Mouse (Mus musculus) C2C12 (cell line): ENCODE data around the gene Zfp9. TPM values are rescaled to one million over a fixed set of nuclear protein-coding genes. Genes with fewer than 3 reads are reported as not detected.

ENCODE experiments used
- H3K27me3 ChIP-seq: one replicate; pipeline ENCODE4 v1.6.1; 2011; ENCODE audit not compliant: control insufficient read depth, insufficient read depth, insufficient read length
- H3K36me3 ChIP-seq: one replicate; pipeline ENCODE4 v1.6.1; 2011; ENCODE audit not compliant: control insufficient read depth, insufficient read depth
- H3K4me3 ChIP-seq: one replicate; pipeline ENCODE4 v1.5.1; 2011; ENCODE audit warnings: mild to moderate bottlenecking, control low read depth; ENCODE audit not compliant: poor library complexity, insufficient read depth, severe bottlenecking
- H3K79me2 ChIP-seq: one replicate; pipeline ENCODE4 v1.6.1; 2011; ENCODE audit not compliant: control insufficient read depth, insufficient read depth
- H3K79me3 ChIP-seq: one replicate; pipeline ENCODE4 v1.6.1; 2011; ENCODE audit warnings: low read depth, control low read depth
- H3ac ChIP-seq: one replicate; pipeline ENCODE3; 2011; ENCODE audit warnings: low read depth; ENCODE audit not compliant: control insufficient read depth, insufficient read length
- CEBPB ChIP-seq: IDR thresholded peaks from one replicate; pipeline ENCODE4 v1.6.1; 2011; ENCODE audit warnings: low read depth, mild to moderate bottlenecking, control low read depth, moderate library complexity
- CTCF ChIP-seq: IDR thresholded peaks from one replicate; pipeline ENCODE4 v1.5.1; 2011; ENCODE audit not compliant: control insufficient read depth, insufficient read depth, insufficient read length
- FOSL1 ChIP-seq: IDR thresholded peaks from one replicate; pipeline ENCODE4 v1.8.0; 2011; ENCODE audit warnings: mild to moderate bottlenecking, low read length; ENCODE audit not compliant: poor library complexity, insufficient read depth, severe bottlenecking
- MAX ChIP-seq: IDR thresholded peaks from one replicate; pipeline ENCODE4 v1.6.1; 2011; ENCODE audit warnings: mild to moderate bottlenecking, control low read depth
- MYOD1 ChIP-seq: IDR thresholded peaks from one replicate; pipeline ENCODE4 v1.6.1; 2011; ENCODE audit warnings: low read depth; ENCODE audit not compliant: control insufficient read depth, insufficient read length
- MYOG ChIP-seq: IDR thresholded peaks from one replicate; pipeline ENCODE4 v1.6.1; 2011; ENCODE audit not compliant: control insufficient read depth, insufficient read length; ENCODE audit errors: extremely low read depth
- USF1 ChIP-seq: IDR thresholded peaks from one replicate; pipeline ENCODE4 v1.6.1; 2011; ENCODE audit warnings: low read depth, mild to moderate bottlenecking, control low read depth, moderate library complexity
- long read RNA-seq, 2 experiments: library from polyadenylated mRNA; unstranded; transcript quantifications; one replicate each; pipeline ENCODE4 v2.0.0; 2019 to 2020
- polyA plus RNA-seq: library from polyadenylated mRNA; unstranded; fragments of >200 nt; fragmentation: generic; extraction: Trizol; gene quantifications from one replicate; pipeline ENCODE4 v1.2.1, GENCODE M21; 2012; ENCODE audit warnings: missing spikeins

The Zfp9 gene
- polyA plus RNA-seq: 2.7 TPM
- long read RNA-seq, experiment 1, partial matches to known transcripts: 1 of 3 reads
- long read RNA-seq, experiment 1, other reads (novel, unspliced or antisense): 0 of 3 reads
- long read RNA-seq, experiment 2, partial matches to known transcripts: 0 of 1 reads
- long read RNA-seq, experiment 2, other reads (novel, unspliced or antisense): 0 of 1 reads

DNA sequence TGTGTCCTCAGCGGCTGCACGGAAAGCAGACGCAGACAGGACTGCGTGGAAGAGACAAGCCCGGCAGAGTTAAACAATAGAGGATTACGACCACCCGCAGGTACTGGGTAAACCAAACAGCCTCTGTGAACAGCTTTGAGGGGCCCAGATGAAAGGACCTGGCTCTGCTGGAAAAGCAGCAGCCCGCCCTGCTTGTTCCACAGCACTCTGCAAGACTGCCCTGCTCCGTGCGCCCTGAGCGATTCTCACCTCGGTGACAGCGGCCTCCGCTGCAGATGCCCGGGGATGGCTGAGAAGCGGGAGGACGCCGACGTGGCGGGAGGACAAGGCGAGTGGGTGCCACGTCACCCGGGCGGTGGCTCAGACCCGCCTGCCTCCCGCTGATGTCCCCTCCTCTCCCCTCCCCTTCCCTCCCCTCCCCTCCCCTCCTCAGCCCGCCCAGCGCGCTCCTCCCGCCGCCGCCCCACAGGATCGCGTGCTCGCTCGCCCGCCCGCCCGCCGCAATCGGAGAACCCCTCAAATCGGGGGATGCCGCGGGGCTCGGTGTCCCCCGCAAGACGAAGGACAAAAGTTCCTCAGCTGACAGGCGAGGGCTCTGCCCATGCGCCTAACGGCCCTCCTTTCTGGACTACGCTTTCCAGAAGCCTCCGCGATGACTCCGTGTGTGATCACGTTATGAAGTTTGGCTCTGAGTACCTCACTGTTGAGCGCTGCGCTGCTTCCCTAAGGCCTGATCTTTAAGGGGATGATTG, at the start of gene Zfp9:
Gene Zfp9, minus strand, starts transcription at position 364 of the 752 bp plus-strand sequence.
- Histone ChIP-seq H3K27me3 (no peaks in the 10 kb centered on the region), H3K4me3 (peak within 1 kb of the TSS; percentile 56)
- peak; percentile 8 for TF ChIP-seq USF1
- no peak for TF ChIP-seq MYOG

DNA sequence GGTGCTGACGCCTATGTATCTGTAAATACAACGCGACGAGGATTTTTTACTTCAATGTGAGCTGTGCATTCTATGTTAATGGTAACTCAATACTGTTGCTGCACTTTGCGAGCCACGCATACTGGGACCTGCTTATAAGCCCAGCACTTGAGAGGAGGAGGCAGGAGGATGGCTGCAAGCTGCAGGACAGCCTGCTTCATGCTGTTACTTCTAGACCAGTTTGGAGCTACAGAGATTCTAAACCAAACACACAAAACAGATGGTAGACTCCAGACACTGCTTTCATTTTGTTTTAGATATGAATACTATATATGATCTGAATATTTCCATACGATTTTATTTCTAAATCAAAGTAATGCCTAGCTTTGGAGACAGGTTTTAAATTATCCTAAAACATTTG, 41.5 kb upstream of the Zfp9 start:
- no peak overlapping the region for H3K4me3 ChIP-seq
- peaks cover 66% of the 10 kb centered on the region for H3K36me3 ChIP-seq
- H3ac ChIP-seq: no peak overlapping the region
- no peaks in the 10 kb centered on the region for H3K79me3 ChIP-seq
- TF ChIP-seq FOSL1 (no peak), CTCF (no peak), CEBPB (no peak), MYOD1 (no peak), USF1 (no peak)
- no peaks in the 10 kb centered on the region for H3K79me2 ChIP-seq
- H3K27me3 ChIP-seq: no peaks in the 10 kb centered on the region

More for the DNA sequence above, at the start of gene Zfp9:
- Histone ChIP-seq H3ac (peak within 1 kb of the TSS; percentile 73), H3K36me3 (peaks cover 31% of the 10 kb centered on the region), H3K79me2 (peaks cover 45% of the 10 kb centered on the region), H3K79me3 (peaks cover 15% of the 10 kb centered on the region)

DNA sequence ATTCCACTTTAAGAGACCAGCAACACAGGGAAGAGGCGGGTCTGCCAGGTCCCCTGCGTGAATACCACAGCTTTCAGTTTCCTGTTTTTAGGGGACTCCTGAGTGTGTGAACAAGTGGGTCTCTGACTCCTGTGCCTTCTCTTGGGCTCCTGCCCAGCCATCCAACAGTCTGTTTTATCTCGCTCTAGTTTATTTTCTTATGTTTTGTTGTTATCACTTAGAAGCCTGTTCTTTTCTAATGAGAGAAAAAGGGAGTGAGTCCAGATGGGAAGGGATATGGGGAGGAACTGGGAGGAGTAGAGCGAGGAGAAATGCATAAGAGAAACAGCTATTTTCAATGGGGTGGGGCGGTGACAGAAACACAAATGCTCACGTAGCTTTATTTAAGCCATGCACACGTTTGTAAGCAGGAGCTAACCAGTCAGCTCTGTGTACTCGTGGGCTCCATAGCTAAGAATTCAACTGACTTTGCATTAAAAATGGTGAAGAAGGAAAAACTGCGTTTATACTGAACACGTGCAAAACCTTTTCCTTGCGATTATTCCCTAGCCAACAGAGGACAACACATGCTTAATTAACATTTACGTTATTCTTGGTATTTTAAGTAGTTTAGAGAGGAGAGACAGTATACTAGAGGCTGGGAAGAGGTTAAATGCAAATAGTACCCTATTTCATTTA, 34.4 kb upstream of the Zfp9 start:
- Histone ChIP-seq H3K79me2 (no peaks in the 10 kb centered on the region), H3ac (no peak overlapping the region), H3K27me3 (no peaks in the 10 kb centered on the region), H3K4me3 (no peak overlapping the region), H3K36me3 (peaks cover 58% of the 10 kb centered on the region), H3K79me3 (no peaks in the 10 kb centered on the region)
- TF ChIP-seq CEBPB: no peak
- no peak for TF ChIP-seq MAX
- TF ChIP-seq FOSL1: no peak
- no peak for TF ChIP-seq MYOG
- TF ChIP-seq CTCF: no peak
- TF ChIP-seq USF1: no peak
- no peak for TF ChIP-seq MYOD1

DNA sequence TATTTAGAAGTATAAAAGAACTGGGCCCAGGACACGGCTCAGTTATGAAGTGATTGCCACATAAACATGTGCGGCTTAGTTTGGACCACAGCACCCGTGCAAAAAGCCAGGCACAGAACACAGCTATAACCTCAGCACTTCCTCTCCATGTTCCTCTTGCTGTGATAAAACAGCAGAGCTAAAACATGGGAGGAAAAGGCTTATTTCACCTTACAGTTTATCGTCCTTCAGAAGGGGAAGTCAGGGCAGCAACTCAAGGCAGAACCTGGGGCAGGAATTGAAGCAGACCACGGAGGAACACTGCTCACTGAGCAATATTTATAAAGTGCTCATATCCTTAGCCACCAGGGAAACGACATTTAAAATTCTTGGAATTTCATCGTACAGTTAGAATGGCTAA, 19.9 kb upstream of the Zfp9 start:
- Histone ChIP-seq H3K79me3 (no peaks in the 10 kb centered on the region), H3K27me3 (no peaks in the 10 kb centered on the region), H3K79me2 (no peaks in the 10 kb centered on the region), H3ac (no peak overlapping the region), H3K4me3 (no peak overlapping the region), H3K36me3 (peaks cover 6% of the 10 kb centered on the region)
- TF ChIP-seq MAX (no peak), FOSL1 (no peak), CTCF (no peak), MYOG (no peak), USF1 (no peak), MYOD1 (no peak), CEBPB (no peak)

DNA sequence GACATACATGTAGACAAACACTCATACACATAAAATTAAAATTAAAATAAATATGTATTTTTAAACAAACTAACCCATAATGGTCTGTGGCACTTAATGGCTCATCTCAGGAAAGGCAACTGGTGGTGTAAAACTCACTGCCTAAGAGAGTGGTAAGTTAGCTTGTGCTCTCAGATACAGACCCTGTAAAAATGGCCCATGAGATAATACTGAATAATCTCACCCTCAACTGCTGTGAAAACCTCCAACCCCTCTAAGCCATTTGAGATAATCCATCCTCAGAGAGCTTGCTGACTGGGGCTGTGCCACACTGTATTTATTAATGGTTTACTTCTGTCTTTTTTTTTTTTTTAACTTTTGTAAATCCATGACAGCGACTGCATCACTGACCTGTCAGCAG, 3.0 kb upstream of the Zfp9 start:
- no peaks in the 10 kb centered on the region for H3K27me3 ChIP-seq
- H3K4me3 ChIP-seq: no peak overlapping the region
- peaks cover 4% of the 10 kb centered on the region for H3K79me3 ChIP-seq
- peaks cover 19% of the 10 kb centered on the region for H3K79me2 ChIP-seq
- no peak overlapping the region for H3ac ChIP-seq
- TF ChIP-seq CTCF: no peak
- no peak for TF ChIP-seq MYOD1
- no peak for TF ChIP-seq CEBPB
- TF ChIP-seq FOSL1: no peak
- TF ChIP-seq MAX: no peak
- TF ChIP-seq MYOG: no peak
- no peak for TF ChIP-seq USF1
- H3K36me3 ChIP-seq: peaks cover 3% of the 10 kb centered on the region
